Mouse (Mus musculus): ENCODE results near the gene Smyd1.

DNA sequence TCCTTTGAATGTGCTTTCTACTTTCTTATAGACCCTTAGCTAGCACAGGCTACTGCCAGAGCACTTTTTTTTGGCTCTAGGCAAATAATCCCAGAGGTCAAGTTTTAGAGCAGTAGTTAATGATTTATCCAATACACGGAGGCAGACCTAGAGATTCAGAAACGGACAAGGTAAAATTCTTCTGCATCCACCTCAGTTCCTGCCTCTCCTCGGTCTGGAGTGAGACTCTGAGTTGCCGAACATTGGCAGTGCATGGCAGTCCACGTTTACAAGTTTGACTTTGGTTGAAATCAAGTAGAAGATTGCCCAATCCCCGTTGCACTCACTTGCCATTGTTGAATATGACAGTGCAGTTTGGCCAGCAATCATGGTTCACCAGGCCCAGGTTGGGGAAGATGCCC is 85.0 kb downstream of the Smyd1 start:
- no peak for TF ChIP-seq CTCF (IDR thresholded peaks at IDR 0.05)
- no peak for TF ChIP-seq POLR2A (IDR thresholded peaks at IDR 0.05; ENCODE audit: insufficient read depth, low read depth, low read length)
- TF ChIP-seq EP300 (IDR thresholded peaks at IDR 0.05; ENCODE audit: insufficient read depth, low read depth, low read length), result no peak
